Mouse (Mus musculus) stomach, postnatal 0 days (tissue): ENCODE results near the gene Phospho1. TPM values are rescaled to one million over a fixed set of nuclear protein-coding genes. Genes with fewer than 3 reads are reported as not detected.
A peak's percentile ranks its signal among the peaks of the same experiment; 100 is the strongest.

ENCODE experiments used
- ATAC-seq: fragments of 200-750 bp; cut with Nextera tagmentation; 2 replicates; pipeline ENCODE4 v1.8.0; 2017; ENCODE audit not compliant: low FRiP score, low TSS enrichment
- DNase-seq: peaks from one replicate; pipeline ENCODE4 v3.0.0-alpha.2; 2016; ENCODE audit warnings: low spot score
- H3K27ac ChIP-seq: fragments of 300-500 bp; sonication (generic); replicated peaks from 2 replicates; pipeline ENCODE4 v1.5.1; 2014; ENCODE audit warnings: mild to moderate bottlenecking, control low read depth
- H3K27me3 ChIP-seq: fragments of 300-500 bp; sonication (generic); 2 replicates; pipeline ENCODE4 v1.6.1; 2014; ENCODE audit warnings: low read length; ENCODE audit not compliant: control insufficient read depth, insufficient read depth
- H3K36me3 ChIP-seq: fragments of 300-500 bp; sonication (generic); 2 replicates; pipeline ENCODE4 v1.6.1; 2014; ENCODE audit warnings: low read length, mixed read lengths; ENCODE audit not compliant: control insufficient read depth, insufficient read depth
- H3K4me1 ChIP-seq: fragments of 300-500 bp; sonication (generic); replicated peaks from 2 replicates; pipeline ENCODE4 v1.6.1; 2014; ENCODE audit warnings: antibody characterized with exemption; ENCODE audit not compliant: control insufficient read depth, insufficient read depth
- H3K4me2 ChIP-seq: fragments of 300-500 bp; sonication (generic); replicated peaks from 2 replicates; pipeline ENCODE4 v1.6.1; 2014; ENCODE audit warnings: low read depth, mild to moderate bottlenecking, control low read depth, moderate library complexity
- H3K4me3 ChIP-seq: fragments of 300-500 bp; sonication (generic); 2 replicates; pipeline ENCODE4 v1.5.1; 2014; ENCODE audit warnings: low read depth, low read length, control low read depth
- H3K9ac ChIP-seq: fragments of 300-500 bp; sonication (generic); 2 replicates; pipeline ENCODE4 v1.6.1; 2014; ENCODE audit warnings: mild to moderate bottlenecking, low read length, control low read depth, mixed read lengths
- H3K9me3 ChIP-seq: fragments of 300-500 bp; sonication (generic); 2 replicates; pipeline ENCODE4 v1.6.1; 2016; ENCODE audit warnings: low read length; ENCODE audit not compliant: control insufficient read depth
- CTCF ChIP-seq: IDR thresholded peaks from 2 replicates; pipeline ENCODE4 v1.5.1; 2016; ENCODE audit warnings: antibody characterized with exemption, low read depth, mild to moderate bottlenecking, moderate library complexity
- EP300 ChIP-seq: optimal IDR thresholded peaks from 2 replicates; pipeline ENCODE3; 2016; ENCODE audit warnings: antibody characterized with exemption
- WGBS: fragments of 180-500 bp; shearing (Covaris S2); extraction: QIAGEN DNeasy Blood & Tissue Kit; methylation state at CpG from one replicate; pipeline ENCODE4 v1.1.7; 2014; 5-methylcytosine and 5-hydroxymethylcytosine counted together
- polyA plus RNA-seq: library from polyadenylated mRNA; unstranded; fragments of >200 nt; fragmentation: Nextera tagmentation; extraction: Ambion mirVana; gene quantifications from 2 replicates; pipeline ENCODE4 v1.2.1, GENCODE M21; 2015

The Phospho1 gene
- polyA plus RNA-seq, 1 experiment from 2014 or later, result 0.45 TPM

DNA sequence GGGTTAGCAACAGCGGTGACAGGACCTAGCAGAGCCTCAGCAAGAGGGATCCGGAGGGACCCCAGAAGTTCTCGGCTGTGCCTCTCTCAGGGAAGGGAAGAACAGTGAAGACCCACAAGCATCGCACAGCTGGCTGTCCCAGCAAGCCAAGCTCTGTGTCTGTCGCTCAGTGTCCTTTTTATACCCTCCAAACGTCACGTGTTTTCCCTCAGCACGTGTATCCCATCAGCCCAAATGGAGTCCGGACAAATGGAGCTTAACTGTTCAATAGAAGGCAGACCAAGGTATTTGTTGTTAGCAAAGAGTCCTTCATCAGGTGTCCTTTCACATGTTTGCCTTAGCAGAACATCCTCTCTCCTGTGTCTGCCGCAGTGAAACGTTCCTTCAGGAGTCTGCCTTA, 42.7 kb upstream of the Phospho1 start:
- Histone ChIP-seq H3K36me3 (no peaks in the 10 kb centered on the region), H3K9me3 (no peaks in the 10 kb centered on the region), H3K4me1 (no peaks in the 10 kb centered on the region), H3K27ac (no peak overlapping the region), H3K4me2 (no peak overlapping the region), H3K9ac (no peak overlapping the region), H3K27me3 (no peaks in the 10 kb centered on the region), H3K4me3 (no peak overlapping the region)
- no peak for ATAC-seq
- 84% methylated on average over 11 of the region's 11 CpGs for WGBS
- TF ChIP-seq EP300, result no peak
- TF ChIP-seq CTCF, result no peak
- no peak for DNase-seq

DNA sequence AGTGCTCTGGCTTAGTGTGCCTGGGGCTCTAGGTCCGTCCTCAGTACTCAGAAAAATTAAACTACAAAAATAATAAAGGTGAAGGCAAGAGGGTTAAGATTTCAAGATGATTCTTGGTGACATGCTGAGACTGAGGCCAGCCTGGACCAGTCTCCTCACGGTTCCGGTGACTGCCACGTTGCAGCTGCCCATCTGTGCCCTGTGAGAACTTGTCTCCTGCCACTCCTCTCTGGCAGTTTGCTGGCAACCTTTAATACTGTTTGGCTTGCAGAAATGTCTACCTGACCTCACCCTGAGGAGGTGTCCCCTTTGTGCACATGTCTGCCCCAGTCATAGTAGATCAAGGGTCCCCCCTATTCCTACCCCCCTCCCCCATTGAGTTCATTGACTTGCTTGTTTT, 40.8 kb upstream of the Phospho1 start:
- 81% methylated on average over 4 of the region's 4 CpGs for WGBS
- TF ChIP-seq CTCF (no peak), EP300 (no peak)
- ATAC-seq, result no peak
- H3K27ac ChIP-seq, result no peak overlapping the region
- H3K9me3 ChIP-seq, result no peaks in the 10 kb centered on the region
- no peaks in the 10 kb centered on the region for H3K27me3 ChIP-seq
- no peak overlapping the region for H3K4me2 ChIP-seq
- no peaks in the 10 kb centered on the region for H3K36me3 ChIP-seq
- DNase-seq, result no peak
- H3K9ac ChIP-seq, result no peak overlapping the region
- no peaks in the 10 kb centered on the region for H3K4me1 ChIP-seq
- no peak overlapping the region for H3K4me3 ChIP-seq

DNA sequence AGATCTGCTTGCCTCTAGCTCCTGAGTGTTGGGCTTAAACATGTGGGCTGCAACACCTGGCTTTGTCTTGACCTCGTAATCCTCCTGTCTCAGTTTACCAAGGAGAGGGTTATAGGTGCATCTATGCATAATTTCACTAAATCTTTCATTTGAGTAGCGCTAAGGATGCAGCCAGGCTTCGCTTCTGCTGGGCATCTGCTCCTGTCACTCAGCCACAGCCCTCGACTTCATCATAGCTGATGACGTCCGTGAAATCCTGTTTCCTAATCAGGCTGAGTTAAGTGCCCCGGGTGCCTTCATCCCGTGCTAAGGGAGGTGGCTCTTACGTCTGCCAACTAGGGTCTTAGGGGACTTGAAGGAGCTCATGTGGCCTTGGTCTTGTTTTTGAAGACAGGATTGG, 40.3 kb upstream of the Phospho1 start:
- TF ChIP-seq CTCF, result no peak
- no peak for TF ChIP-seq EP300
- ATAC-seq (no peak), DNase-seq (no peak)

DNA sequence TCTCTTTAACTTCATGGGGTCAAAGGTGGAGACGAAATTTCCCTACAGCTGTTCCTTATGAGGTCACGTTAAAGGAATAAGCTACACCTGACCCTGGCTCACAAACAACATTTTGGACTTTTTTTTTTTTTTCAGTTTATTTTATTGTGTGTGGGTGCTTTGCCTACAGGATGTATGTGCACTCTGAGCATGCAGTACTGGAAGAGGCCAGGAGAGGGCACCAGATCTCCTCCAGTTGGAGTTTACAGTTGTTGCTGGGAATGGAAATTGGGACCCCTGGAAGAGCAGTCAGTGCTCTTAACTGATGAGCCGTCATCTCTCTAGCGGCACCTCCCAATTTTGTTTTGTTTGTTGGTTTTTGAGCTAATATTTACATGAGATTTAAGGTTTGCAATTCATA, 38.6 kb upstream of the Phospho1 start:
- H3K36me3 ChIP-seq, result no peaks in the 10 kb centered on the region
- no peak overlapping the region for H3K9ac ChIP-seq
- ATAC-seq (no peak), DNase-seq (no peak)
- no peaks in the 10 kb centered on the region for H3K4me1 ChIP-seq
- peak; percentile 59 for TF ChIP-seq CTCF
- no peak for TF ChIP-seq EP300
- H3K4me3 ChIP-seq, result no peak overlapping the region
- no peak overlapping the region for H3K27ac ChIP-seq
- no peaks in the 10 kb centered on the region for H3K27me3 ChIP-seq
- H3K9me3 ChIP-seq, result no peaks in the 10 kb centered on the region
- H3K4me2 ChIP-seq, result no peak overlapping the region
- WGBS, result 93% methylated on average over 4 of the region's 4 CpGs

More for the DNA sequence above, 40.3 kb upstream of the Phospho1 start:
- Histone ChIP-seq H3K9me3 (no peaks in the 10 kb centered on the region), H3K4me3 (no peak overlapping the region), H3K4me2 (no peak overlapping the region), H3K27me3 (no peaks in the 10 kb centered on the region), H3K36me3 (no peaks in the 10 kb centered on the region), H3K4me1 (no peaks in the 10 kb centered on the region), H3K9ac (no peak overlapping the region), H3K27ac (no peak overlapping the region)
- 88% methylated on average over 9 of the region's 9 CpGs for WGBS

DNA sequence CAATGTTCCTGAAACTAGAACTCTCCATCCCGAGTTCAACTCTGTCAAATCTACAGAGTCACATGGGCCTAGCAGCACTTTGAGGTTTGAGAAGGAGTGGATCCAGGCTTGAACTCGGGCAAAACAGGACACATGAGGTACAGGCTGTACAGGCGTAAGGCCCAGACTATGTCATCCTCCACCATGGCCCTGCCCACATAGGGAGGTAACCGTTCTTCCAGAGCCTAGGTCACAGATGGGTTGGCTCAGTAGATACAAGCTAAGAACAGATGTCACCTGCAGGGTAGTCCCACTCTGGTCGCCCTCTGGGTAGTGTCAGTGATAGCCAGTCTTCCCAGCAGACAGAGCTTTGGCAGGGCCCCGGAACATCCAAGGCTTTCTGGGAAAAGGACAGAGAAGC, 37.8 kb upstream of the Phospho1 start:
- Histone ChIP-seq H3K4me3 (no peak overlapping the region), H3K4me2 (no peak overlapping the region), H3K27me3 (no peaks in the 10 kb centered on the region), H3K27ac (no peak overlapping the region), H3K9ac (no peak overlapping the region), H3K4me1 (no peaks in the 10 kb centered on the region), H3K36me3 (no peaks in the 10 kb centered on the region), H3K9me3 (no peaks in the 10 kb centered on the region)
- ATAC-seq, result peak; percentile 27; the same call in 1 of the 2 replicates
- DNase-seq, result no peak
- TF ChIP-seq CTCF, result no peak
- no peak for TF ChIP-seq EP300
- WGBS, result 88% methylated on average over 6 of the region's 6 CpGs

DNA sequence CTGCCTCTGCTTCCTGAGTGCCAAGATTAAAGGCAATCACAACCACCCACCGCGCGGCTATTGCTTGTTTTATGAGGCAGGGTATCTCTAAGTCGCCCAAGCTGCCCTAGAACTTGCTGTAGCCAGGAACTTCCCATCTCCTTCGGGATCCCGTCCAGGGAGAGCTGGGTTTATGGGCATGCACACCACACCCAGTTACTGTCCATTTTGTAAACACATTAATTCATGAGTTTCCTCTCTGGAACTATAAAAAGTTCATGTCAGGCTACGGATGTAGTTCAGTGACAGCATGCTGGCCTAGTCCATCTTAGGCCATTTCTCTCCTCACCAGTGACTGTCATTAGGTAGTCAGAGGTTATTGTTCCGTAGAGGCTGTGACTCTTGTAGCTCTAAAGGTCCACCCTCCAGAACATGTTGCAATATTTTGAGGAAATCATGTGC, 34.8 kb upstream of the Phospho1 start:
- Histone ChIP-seq H3K36me3 (no peaks in the 10 kb centered on the region), H3K4me3 (no peak overlapping the region), H3K27ac (no peak overlapping the region), H3K9ac (no peak overlapping the region), H3K9me3 (no peaks in the 10 kb centered on the region), H3K4me2 (no peak overlapping the region), H3K27me3 (no peaks in the 10 kb centered on the region), H3K4me1 (no peaks in the 10 kb centered on the region)
- 71% methylated on average over 8 of the region's 8 CpGs for WGBS
- no peak for DNase-seq
- ATAC-seq, result no peak
- no peak for TF ChIP-seq CTCF
- no peak for TF ChIP-seq EP300
